Mouse (Mus musculus): Measurements from ENCODE around the gene Fnbp1l.

The Fnbp1l gene

GRCm38 (mm10) chr3:122521294-122521693 lies 98.2 kb downstream of the Fnbp1l start:
- no peak for DNase-seq (ENCODE audit: low spot score)

DNA sequence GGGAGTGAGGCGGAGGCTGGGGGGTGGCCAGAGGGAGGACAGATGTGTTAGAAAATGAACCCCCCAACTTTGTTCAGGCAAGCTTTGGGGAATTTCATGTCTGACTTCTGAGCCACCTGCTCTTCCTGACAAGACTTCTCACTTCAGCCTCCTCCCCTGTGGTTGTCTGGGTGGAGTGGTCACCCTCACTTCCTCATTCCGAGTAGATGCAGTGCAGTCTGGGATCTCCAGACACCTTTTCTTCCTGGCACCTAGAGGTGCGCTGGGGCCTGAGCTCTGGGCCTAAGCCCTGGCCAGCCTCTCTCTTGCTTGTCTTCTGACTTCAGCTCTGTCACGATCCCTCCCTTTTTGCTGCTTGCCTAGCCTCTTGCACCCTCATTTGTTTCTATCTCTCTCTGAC lies 98.6 kb downstream of the Fnbp1l start:
- no peak for DNase-seq (ENCODE audit: low spot score)

DNA sequence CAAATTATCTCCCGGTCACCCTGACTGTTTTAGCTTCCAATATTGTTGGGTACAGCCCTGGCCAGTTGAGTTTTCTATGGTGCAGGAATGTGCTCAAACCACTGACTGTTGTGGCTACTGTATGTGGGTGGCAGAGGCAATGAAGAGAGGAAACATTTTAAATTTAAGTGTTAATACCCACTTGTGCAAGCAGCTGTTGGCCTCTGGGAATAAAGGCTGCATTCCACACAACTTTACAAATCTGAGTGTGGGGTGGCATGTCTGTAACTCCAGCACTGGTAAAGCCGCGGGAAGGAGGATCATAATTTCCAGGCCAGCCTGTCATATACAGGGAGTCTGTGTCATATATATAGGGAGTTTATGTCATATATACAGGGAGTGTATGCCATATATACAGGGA lies 99.2 kb downstream of the Fnbp1l start:
- no peak for DNase-seq (ENCODE audit: low spot score)

GRCm38 (mm10) chr3:122519082-122519481 lies 100.4 kb downstream of the Fnbp1l start:
- DNase-seq (ENCODE audit: low spot score) = no peak

DNA sequence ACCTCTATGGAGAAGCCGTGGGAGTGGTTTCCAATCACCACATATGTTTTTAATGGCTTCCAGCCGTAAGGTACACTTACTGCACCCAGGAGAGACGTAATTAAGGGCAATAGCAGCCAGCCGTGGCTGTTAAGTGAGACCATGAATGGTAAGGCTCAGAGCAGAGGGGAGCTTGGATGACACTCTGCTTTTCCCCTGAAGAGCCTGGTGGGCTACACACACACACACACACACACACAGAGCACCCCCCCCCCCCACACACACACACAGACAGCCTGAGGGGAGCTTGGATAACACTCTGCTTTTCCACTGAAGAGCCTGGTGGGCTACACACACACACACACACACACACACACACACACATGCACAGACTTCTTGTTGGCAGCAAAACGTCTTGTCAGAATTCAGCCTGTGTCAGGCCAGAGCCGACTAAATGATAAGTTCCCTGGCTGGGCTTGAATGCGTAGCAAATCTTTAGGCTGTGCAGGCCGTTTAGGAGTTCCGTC lies 101.2 kb downstream of the Fnbp1l start:
- no peak for DNase-seq (ENCODE audit: low spot score)

GRCm38 (mm10) chr3:122517726-122518125 lies 101.8 kb downstream of the Fnbp1l start:
- no peak for DNase-seq (ENCODE audit: low spot score)

- no peak for DNase-seq (ENCODE audit: low spot score)
These were observed 103.2 kb downstream of the Fnbp1l start for GRCm38 (mm10) chr3:122516327-122516695.

GRCm38 (mm10) chr3:122515568-122516326 lies 103.8 kb downstream of the Fnbp1l start:
- no peak for DNase-seq (ENCODE audit: low spot score)

GRCm38 (mm10) chr3:122512725-122513375 lies 106.7 kb downstream of the Fnbp1l start:
- DNase-seq (ENCODE audit: low spot score) = no peak

GRCm38 (mm10) chr3:122511721-122512619 lies 107.5 kb downstream of the Fnbp1l start:
- DNase-seq (ENCODE audit: low spot score) = no peak

DNA sequence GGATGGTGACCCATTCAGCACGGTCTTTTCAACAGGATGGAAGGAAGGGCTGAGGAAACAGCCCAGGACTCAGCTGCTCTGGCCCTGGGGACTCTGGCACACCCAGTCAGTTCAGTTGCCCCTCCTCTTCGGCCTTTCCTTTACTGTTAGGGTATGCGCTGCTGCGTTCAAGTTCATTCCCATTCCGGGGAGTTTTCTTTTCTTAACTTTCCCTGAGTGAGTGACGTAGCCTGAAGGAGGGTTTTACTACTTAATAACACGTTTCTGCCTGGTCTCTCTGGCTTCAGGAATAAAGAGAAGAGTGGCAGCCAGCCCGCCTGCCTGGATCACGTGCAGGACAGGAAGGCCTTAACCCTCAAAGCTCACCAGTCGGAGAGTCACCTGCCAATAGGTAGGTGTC lies 108.6 kb downstream of the Fnbp1l start:
- no peak for DNase-seq (ENCODE audit: low spot score)

GRCm38 (mm10) chr3:122510240-122510750 lies 109.2 kb downstream of the Fnbp1l start:
- no peak for DNase-seq (ENCODE audit: low spot score)

DNA sequence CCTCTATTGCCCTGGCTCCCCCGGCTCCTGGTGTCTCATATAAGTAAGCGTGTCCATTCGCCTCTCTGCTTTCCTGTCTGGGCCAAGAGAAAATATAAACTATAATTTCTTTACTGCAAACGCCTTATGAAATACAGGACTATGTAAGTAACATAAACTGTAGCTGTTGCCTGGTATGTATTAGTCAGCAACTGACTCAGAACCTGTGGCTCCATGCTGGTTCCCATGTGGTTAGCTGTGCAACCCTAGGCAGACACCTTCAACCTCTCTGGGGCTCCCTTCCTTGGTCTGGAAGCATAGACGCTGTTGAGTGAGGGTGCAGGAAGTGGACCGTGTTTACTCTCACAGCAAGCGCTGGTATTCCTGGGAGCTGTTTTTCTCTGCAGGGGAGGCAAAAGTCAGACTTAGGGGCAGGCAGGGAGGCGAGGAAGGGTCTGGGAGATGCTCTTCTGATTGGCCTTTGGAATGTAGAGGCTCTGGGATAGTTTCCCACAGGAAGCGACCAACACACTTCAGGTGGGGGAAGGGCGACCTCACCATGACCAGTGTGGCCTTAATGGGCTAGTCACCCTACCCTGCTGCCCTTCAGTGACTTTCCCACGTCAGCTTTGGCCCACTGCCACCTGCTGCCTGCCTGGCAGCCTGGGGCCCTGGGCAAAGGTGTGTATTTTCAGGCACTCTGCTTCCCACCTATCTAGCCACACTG lies 109.8 kb downstream of the Fnbp1l start:
- no peak for DNase-seq (ENCODE audit: low spot score)

GRCm38 (mm10) chr3:122509084-122509483 lies 110.4 kb downstream of the Fnbp1l start:
- no peak for DNase-seq (ENCODE audit: low spot score)

DNA sequence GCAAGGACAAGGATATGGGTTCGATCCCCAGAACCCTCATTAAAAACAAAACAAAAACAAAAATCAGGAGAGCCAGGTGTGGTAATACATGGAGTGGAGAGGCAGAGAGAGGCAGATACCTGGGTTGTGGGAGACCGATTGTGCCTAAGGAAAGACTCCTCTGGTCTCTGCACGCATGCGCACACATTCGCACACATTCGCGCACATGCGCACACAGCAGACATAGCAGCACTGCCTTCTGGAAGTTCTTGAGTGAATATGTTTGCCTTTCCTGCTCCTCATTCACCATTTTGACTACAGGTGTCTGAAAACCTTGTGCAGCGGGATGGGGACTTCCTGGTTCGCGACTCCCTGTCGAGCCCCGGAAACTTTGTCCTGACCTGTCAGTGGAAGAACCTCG lies 111.7 kb downstream of the Fnbp1l start:
- no peak for DNase-seq (ENCODE audit: low spot score)

GRCm38 (mm10) chr3:122506343-122506916 lies 113.1 kb downstream of the Fnbp1l start:
- DNase-seq (ENCODE audit: low spot score) = no peak

- DNase-seq (ENCODE audit: low spot score) = no peak
These were observed 118.6 kb downstream of the Fnbp1l start for GRCm38 (mm10) chr3:122500929-122501328.

GRCm38 (mm10) chr3:122499647-122500046 lies 119.9 kb downstream of the Fnbp1l start:
- DNase-seq (ENCODE audit: low spot score) = no peak

GRCm38 (mm10) chr3:122498528-122498927 lies 121.0 kb downstream of the Fnbp1l start:
- no peak for DNase-seq (ENCODE audit: low spot score)

DNA sequence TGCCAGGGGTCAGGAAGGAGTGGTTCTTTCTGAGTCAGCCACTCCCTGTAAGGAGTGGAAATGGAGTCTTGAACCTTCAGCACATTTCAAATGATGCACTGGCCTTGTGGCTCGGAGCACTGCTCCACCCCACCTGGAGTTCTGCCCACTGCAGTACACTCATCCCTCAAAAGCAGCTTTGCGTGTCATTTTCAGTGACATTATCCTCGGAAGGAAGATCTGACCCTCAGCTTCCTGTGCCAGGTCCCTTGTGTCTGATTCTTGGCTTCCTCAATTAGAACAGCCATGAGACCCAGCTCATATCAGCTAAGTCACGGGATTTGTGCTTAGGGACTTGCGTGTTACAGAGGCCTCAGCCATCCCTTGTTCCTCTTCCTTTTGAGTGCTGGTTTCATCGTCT lies 121.6 kb downstream of the Fnbp1l start:
- DNase-seq (ENCODE audit: low spot score) = no peak

DNA sequence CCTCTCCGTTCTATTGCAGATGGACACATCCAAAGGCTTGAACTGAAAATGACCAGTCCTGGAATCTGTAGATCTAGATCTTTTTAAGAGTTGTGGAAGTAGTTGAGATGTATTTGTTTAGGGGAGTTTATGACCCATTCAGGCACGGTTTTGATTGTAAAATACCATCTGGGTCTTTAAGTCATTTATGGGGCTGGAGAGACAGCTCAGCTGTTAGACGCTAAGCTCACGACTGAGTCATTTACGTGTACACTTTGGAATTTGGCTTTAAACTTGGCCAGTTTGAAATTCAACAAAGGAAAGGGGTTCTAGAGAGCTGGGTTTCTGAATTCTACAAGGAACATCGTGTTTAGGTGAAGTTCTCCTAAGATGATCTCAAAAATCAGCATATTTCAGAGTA lies 124.8 kb downstream of the Fnbp1l start:
- no peak for DNase-seq (ENCODE audit: low spot score)
